Mouse (Mus musculus) c-Kit-positive CD71-positive TER-119-positive erythroid progenitor cells, embryonic 14.5 days (primary cell): Measurements from ENCODE around the gene Cd28.
"Not testable (repeated sequence)": the region's sequence is repeated elsewhere in the genome, so short reads cannot be mapped to it uniquely, and the experiment has no call there.

Experiments used
- DNase-seq: peaks from one replicate; pipeline ENCODE4 v3.0.0-alpha.2; 2013; ENCODE audit warnings: low spot score

The Cd28 gene

DNA sequence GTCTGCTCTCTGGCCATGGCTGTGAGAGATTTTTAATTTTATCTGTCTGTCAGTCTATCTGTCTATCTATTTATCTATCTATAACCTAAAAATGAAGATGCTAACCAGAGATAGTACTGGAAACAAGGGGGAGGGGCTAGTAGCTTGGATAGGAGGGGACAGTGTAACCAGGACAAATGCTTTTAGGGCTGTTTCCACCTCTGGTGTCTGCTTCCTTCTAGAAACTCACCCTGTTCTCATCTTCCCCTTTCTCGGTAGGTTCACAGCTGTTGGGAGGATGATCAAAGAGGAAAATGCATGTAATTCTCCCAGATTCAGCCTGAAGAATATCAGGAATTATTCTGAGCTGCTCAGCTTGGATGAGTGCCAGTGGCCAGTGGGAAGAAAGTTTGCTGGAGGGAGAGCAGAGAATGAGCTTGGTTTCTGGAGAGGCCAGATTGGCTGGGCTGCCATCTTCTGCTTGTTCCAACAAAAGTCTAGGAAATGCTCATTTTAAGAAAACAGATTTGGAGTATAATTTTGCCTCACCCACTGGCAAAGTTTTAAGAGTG, 83.3 kb downstream of the Cd28 start:
- DNase-seq, result no peak

DNA sequence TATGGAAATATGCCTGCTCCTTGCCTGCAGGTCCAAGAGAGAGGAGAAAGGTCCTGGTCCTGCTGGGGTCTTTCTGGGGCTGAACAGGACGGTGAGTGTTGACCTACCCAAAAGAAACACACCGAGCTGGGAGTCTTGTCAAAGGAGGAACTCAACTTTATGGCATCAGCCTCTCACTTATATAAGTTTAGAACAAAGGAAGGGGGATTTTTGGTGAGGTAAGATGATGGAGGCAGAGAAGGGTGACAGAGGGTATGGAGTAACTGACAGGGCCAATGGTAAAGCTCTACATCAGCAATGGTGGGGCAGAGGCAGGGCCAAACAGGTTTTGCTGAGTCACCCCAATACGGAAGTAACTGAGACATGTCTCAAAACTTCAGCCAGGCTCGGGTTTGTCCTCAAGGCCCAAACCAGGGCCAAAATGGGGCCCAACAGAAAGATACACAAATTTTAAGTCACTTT, 84.6 kb downstream of the Cd28 start:
- DNase-seq, result no peak

DNA sequence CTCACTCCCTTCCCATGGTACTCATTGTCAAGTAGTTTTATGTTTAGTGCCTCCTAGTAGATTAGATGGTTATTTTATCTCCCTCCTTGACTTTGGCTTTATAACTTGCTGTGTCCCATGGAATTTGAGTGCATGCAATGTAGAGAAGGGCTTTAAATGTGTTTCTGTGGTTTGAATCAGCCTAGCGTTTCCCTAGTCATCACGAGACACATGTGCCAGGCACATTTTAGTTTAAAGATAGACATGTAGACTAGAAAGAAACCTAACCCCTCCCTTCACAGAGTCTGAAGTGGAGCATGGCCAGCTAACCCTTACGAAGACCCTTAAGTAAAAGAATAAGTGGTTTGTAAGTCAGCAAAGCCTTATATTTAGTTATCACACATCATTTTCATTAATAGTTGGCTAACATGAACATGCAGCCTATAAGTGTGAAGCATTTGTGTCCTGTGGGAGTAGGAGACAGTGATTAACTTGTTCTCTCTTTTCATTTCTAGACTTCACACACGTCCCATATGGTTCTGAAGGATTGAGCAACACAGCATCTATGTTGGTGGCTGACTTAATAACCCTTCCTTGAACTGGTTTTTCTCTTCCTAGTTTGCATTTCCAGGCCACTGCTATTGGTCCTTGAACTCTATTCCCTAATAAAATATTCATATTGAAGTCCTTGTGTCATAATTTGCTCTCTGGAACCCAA, 86.7 kb downstream of the Cd28 start:
- DNase-seq, result no peak

DNA sequence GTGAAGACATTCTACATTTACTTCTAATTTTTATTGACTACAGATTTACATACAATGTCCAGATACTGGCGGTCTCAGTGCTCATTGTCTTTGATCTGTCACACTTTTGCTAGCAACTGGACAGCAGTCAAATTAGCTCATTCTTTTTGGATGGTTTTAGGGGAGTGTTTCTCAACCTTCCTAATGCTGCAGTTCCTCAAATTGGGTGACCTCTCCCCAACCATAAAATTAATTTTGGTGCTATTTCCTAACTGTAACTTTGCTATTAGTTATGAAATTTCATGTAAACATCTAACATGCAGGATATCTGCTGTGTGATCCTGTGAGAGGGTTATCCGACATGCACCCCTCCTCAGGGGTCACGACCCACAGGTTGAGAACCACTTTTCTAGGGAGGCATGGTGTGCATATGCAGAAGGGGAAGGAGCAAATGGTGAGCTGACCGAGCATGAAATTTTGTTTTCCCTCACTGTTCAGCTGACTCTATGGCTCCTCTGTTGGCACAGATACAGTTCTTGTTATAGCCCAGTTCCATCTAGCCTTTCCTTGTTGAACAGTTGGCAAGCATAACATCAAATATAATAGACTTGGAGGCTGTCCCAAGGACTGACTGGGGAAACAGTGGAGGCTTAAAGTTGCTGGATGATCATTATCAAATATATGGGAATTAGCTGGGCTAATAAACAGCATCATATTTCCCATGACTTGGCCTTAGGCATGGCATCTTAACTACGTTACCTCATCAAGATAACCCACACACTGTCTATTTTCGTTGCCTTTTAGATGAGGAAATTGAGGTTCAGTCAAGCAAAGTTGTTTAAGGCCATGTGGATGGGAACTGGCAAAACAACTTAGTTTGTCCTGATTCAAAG, 87.5 kb downstream of the Cd28 start:
- DNase-seq, result no peak

DNA sequence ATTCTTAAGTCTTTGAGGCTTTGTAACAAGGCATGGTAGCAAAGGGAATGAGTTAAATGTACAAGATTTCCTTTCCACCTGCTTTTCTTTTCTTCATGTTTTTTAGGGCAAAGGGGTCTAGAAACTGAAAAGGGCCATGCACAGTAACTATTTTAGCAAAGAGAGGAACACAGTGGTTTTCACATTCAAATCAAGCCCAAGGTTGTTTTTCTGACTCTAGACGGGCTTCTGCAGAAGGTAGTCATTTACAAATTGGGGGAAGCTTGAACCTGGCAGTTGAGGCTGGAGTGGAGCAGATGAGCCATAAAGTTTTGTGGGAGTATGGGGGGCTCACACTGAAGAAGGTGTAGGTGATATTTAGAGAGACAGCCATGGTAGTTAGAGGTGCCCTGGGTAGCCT, 88.6 kb downstream of the Cd28 start:
- no peak for DNase-seq

DNA sequence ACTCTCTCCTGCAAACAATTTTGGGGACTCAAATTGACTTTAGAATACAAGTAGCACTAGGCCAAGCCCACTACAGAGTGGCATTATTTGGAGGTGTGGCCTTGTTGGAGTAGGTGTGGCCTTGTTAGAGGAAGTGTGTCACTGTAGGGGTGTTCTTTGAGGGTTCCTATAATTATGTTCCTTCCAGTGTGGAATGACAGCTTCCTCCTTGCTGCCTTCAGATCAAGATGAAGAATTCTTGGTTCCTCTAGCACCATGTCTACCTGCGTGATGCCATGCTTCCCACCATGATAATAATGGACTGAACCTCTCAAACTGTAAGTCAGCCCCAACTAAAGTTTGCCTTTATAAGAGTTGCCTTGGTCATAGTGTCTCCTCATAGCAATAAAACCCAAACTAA, 91.1 kb downstream of the Cd28 start:
- no peak for DNase-seq

DNA sequence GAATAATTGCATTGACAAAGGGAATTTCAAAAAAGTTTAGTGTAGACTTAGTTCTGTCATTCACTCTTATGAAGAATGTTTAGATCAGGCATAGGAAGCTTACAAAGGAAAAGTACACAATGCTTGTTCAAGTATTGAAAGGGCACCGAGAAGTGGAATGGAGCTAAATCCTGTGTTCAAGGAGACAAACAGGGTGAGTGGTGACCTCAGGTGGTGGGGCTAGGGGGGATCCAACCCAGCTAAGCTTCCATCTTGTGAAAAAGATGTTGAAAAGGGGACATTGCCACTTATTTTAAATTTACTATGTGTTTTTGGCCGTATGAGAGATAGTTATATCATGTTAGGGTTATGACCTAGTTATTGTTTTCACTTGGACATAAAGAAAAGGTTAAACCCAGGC, 91.9 kb downstream of the Cd28 start:
- no peak for DNase-seq

DNA sequence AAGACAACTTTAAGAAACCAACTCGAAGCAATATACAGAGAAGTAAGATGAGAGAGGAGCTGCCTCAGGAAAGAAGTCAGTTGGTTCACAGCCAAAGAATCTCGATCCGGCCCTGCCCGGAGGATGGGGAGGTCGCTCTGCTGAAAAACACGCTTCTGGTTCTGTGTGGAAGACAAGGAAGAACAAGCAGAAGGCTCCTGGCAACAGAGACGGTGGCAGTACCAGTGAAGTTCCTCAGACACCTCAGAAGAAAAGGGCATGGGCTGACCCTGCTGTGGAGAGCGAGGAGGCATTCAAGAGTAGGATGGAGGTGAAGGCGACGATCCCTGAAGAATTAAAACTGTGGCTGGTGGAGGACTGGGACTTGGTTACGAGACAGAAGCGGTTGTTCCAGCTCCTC, 92.6 kb downstream of the Cd28 start:
- DNase-seq, result no peak

DNA sequence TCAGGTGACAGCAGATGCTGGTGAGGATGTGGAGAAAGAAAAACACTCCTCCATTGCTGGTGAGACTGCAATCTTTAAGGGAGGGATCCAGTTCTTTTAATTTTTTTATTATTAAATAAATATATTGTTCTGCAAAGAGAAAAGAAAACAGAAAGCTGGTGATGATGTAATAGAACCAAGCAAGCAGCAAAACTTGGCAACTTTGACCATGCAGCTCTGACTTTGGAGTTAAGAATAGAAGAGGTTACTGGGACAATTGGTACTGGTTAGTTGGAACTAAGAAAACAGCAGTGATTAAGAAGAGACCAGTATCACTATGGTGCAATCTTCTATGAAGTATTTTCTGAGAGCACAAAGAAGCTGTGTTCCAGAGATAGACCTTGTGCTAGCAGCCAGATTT, 94.2 kb downstream of the Cd28 start:
- DNase-seq, result no peak

DNA sequence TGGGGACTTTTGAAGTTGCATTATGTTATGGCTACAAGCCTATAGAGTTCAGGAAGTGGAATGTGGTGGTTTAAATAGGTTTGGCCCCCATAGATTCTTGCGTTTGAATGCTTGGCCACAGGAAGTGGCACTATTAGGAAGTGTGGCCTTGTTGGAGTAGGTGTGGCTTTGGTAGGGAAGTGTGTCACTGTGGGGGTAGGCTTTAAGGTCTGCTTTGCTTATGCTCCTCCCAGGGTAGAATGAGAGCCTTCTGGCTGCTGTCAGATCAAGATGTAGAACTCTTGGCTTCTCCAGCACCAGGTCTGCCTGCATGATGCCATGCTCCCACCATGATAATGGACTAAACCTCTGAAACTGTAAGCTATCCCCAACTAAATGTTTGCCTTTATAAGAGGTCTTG, 95.4 kb downstream of the Cd28 start:
- DNase-seq, result no peak

DNA sequence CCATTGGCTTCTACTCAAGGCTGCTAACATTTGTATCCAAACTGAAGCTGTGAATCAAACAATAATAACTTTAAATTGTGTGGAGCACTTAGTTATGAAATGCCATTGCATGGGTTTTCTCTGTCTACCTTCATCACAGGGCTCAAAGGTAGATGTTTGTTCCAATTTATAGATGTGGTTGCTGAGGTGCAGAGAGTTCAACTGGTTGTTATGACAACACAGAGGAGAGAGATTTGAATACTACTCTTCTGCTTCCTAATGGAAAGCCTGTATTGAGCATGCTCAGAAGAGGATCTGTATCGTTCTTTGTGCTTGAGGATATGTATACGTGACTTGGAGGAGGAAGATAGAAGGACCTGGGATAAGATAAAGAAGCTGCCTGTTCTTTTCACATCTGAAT, 96.8 kb downstream of the Cd28 start:
- DNase-seq, result no peak

DNA sequence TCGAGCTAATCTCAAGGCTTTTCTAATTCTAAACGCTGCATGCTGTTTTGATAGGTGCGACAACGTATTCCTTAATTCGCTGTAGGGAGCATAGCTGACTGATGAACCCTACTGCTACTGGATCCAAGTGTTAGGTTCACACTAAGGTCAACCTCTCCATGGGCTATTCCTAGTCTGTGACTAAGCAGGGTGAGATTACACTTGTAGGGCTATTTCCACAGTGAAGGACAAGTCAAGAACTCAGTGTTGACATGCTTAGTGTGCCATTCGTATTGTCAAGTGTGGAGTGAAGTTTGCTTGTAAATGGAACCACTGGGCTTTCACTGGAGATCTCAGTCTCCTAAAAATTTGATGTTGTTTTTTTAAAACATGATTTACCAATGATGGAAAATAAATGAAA, 99.3 kb downstream of the Cd28 start:
- DNase-seq, result no peak

DNA sequence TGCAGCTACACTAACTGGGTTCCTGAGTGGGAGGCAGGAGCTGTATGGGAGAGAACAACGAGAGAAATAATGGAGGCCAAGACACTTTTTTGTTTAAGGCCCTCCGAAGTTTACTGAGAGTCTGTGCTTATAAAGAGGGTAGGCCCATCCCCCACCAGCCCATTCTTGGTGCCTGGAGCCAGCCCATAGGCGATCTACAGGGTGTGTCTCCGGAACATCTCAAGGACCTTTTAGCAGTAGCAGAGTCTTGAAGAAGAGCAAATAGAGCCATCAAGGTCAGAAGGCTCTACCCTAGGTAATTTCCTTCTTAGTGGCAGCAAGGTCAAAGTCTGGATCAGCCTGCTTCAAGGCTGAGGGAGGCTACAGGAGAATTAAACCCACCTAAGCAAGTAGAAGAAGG, 101.9 kb downstream of the Cd28 start:
- DNase-seq, result not testable (repeated sequence)

DNA sequence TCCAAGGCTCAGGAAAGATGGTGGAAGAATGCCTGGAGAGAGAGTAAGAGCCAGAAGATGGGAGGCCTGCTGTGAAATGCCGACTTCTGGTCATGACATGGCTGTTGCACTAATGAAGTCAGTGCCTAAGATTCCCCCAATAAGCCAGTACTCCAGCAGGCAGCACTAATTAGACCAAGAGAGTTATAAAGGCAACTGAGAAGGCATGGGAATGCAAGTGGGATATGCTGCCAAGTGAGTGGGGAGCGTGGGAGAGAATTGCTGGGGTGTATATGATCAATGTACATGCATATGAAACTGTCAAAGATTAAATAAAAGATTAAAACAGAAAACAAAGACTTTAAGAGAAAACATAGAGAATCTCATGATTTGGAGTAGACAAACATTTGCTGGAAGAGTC, 103.4 kb downstream of the Cd28 start:
- DNase-seq, result no peak

DNA sequence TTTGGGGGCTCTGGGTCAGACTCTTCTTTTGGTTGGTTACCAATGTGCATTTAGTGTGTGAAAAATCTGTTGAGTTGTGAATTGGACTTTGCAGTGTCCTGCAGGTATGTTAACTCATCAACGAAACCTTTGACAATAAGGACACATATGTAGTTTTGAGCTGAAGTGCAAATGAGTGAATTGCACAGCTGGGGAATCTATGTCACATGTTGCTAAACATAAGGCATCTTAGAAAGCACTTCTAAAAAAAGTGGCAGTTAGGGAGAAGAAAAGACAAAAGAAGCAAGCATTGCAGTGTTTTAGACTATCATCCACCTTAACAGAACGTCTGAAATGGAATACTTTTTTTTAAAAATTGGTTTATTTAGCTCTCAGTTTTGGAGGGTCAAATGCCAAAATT, 104.4 kb downstream of the Cd28 start:
- no peak for DNase-seq

DNA sequence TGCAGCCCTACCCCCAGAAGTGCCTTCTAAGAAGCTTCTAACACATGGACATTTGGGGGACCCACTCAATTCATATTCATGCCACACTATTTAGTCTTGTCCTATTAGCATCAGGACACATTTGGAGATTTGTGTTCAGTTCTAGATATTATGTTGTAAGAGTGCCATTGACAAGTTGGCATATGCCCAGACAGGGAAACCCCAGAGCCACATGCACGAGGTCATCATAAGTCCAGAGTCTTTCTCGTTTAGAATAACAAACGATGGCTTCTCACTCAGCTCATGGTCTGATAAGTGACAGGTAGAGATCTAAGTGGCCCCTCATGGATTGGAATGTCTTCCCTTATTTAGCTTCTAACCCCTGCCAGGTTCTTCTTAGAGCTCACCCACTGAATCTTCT, 105.0 kb downstream of the Cd28 start:
- no peak for DNase-seq
